Mouse (Mus musculus): Measurements from ENCODE around the gene Ptpn6. TPM values are rescaled to one million over a fixed set of nuclear protein-coding genes. Genes with fewer than 3 reads are reported as not detected.

The Ptpn6 gene
- polyA plus RNA-seq, 1 experiment from 2014 or later = 9.2 TPM

DNA sequence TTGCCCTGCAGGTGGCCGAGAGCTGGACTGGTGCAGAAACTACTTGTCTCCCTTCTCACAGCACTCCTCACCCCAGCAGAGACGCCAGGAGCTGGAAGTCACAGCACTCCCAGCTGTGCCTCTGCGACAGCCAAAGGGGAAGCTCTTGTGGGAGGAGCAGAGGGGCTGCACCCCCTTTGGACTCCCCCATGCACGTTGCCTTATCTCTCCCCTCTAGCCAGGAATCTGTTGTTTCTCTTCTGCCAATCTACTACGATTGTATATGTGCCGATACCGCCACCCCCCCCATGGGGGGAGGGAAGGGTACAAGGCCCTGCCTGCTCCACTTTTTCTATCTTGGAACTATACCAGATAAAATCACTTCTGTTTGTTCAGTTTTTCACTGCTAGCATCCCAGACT is 34.7 kb downstream of the Ptpn6 start:
- Histone ChIP-seq H3K4me3 (no peak overlapping the region), H3K27me3 (no peaks in the 10 kb centered on the region), H3K9me3 (no peaks in the 10 kb centered on the region), H3K27ac (no peak overlapping the region), H3K4me2 (no peak overlapping the region), H3K9ac (no peak overlapping the region), H3K36me3 (peaks cover 97% of the 10 kb centered on the region), H3K4me1 (peaks cover 7% of the 10 kb centered on the region; the same call in 1 of the 2 replicates)
- no peak for ATAC-seq (ENCODE audit: insufficient number of reproducible peaks, insufficient read depth, low FRiP score, low TSS enrichment, low read depth)
- 81% methylated on average over 7 of the region's 7 CpGs for WGBS

DNA sequence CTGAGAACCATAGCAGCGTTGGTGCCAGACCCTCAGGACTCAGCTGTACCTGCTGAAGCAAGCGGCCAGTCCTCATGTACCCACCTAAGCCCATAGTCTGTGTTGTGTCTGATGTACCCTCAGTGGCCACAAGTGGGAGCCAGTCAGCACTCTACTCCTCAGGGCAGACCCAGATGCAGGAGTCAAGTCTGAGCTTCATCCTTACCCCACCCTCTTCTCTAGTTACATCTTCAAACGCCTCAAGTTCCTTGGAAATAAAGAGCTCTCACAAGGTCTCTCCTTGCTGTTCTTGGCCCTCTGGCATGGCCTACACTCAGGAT is 35.8 kb downstream of the Ptpn6 start:
- Histone ChIP-seq H3K27me3 (no peaks in the 10 kb centered on the region), H3K4me1 (peaks cover 7% of the 10 kb centered on the region; the same call in 1 of the 2 replicates), H3K4me3 (no peak overlapping the region), H3K36me3 (peaks cover 90% of the 10 kb centered on the region), H3K9ac (no peak overlapping the region), H3K27ac (no peak overlapping the region), H3K9me3 (no peaks in the 10 kb centered on the region), H3K4me2 (no peak overlapping the region)
- peak; percentile 67 for ATAC-seq (ENCODE audit: insufficient number of reproducible peaks, insufficient read depth, low FRiP score, low TSS enrichment, low read depth)
- 50% methylated on average over 3 of the region's 3 CpGs for WGBS

DNA sequence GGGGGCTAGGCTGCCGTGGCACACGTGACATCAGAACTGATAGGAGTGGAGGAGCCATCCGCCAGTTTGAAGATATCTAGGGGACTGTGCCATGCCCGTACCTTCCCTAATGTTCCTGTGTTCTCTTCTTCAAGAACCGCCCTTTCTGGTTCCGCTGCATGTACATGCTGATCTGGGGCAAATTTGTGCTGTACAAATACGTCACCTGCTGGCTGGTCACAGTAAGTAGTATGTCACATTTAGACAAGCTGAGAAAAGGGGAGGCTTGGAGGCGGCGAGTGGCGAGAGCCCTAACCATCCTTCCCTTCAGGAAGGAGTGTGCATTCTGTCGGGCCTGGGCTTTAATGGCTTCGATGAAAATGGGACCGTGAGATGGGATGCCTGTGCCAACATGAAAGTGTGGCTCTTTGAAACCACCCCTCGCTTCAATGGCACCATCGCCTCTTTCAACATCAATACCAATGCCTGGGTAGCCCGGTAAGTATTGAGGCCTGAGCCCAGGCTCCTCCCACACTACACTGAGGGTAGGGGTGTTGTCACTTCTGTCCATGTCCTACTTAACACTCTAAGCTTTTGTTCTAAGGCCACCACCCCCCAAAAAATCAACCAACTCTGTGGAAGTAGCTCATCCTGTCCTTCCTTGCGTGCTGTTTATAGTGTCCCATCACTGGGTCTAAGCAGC is 36.3 kb downstream of the Ptpn6 start:
- Histone ChIP-seq H3K27me3 (no peaks in the 10 kb centered on the region), H3K4me2 (no peak overlapping the region), H3K36me3 (peaks cover 86% of the 10 kb centered on the region), H3K9me3 (no peaks in the 10 kb centered on the region), H3K4me1 (peaks cover 7% of the 10 kb centered on the region; the same call in 1 of the 2 replicates), H3K9ac (no peak overlapping the region), H3K4me3 (no peak overlapping the region), H3K27ac (no peak overlapping the region)
- 91% methylated on average over 17 of the region's 17 CpGs for WGBS
- no peak for ATAC-seq (ENCODE audit: insufficient number of reproducible peaks, insufficient read depth, low FRiP score, low TSS enrichment, low read depth)

DNA sequence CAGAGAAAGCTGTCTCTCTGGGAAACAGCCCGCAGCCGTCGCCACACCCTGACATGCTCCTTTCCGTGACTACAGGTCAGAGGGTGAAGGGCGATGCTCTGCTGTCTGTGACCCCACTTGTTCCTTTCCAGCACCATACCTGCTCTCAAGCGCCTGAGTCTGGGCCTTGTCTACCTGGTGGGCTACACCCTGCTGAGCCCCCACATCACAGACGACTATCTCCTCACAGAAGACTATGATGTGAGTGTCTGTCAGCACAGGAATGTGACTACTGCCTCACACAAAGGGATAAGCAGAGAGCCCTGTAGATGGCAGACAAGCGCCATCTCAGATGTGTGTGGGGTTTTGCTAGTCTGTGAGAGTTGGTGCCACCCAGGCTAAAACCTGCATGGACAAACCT is 37.2 kb downstream of the Ptpn6 start:
- Histone ChIP-seq H3K4me2 (no peak overlapping the region), H3K4me3 (no peak overlapping the region), H3K9me3 (no peaks in the 10 kb centered on the region), H3K4me1 (peaks cover 7% of the 10 kb centered on the region; the same call in 1 of the 2 replicates), H3K27ac (no peak overlapping the region), H3K27me3 (no peaks in the 10 kb centered on the region), H3K36me3 (peaks cover 77% of the 10 kb centered on the region), H3K9ac (no peak overlapping the region)
- WGBS = 78% methylated on average over 8 of the region's 8 CpGs
- ATAC-seq (ENCODE audit: insufficient number of reproducible peaks, insufficient read depth, low FRiP score, low TSS enrichment, low read depth) = no peak

DNA sequence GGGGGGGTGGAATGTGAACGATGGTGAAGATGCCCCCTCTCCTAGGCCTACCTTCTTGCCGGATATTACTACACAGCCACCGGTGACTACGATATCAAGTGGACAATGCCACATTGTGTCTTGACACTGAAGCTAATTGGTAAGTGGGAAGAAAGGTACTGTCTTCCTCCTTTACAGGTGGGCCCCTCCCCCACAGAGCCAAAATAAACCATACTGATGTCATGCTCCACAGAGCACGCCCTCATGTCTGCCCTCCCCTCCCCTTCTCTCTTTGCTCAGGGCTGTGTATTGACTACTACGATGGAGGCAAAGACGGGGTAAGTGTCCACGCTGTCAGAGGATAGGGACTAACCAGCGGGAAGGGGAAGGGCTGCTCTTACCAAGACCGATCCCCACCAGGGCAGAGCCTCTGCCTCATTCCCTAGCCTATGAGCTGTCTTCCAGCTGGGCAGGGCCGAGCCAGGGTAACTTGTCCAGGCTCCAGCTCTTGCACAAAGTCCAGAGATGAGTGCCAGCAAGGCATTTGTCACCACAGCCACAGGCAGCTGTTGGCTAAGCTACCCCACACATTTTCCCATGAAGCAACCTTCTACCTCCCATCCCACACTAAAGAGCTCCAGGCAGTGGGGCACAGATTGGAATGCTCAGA is 38.4 kb downstream of the Ptpn6 start:
- peaks cover 7% of the 10 kb centered on the region; the same call in 1 of the 2 replicates for H3K4me1 ChIP-seq
- H3K27ac ChIP-seq = no peak overlapping the region
- WGBS = 77% methylated on average over 11 of the region's 11 CpGs
- H3K9ac ChIP-seq = no peak overlapping the region
- H3K27me3 ChIP-seq = no peaks in the 10 kb centered on the region
- H3K4me3 ChIP-seq = no peak overlapping the region
- H3K9me3 ChIP-seq = no peaks in the 10 kb centered on the region
- no peak for ATAC-seq (ENCODE audit: insufficient number of reproducible peaks, insufficient read depth, low FRiP score, low TSS enrichment, low read depth)
- H3K36me3 ChIP-seq = peaks cover 66% of the 10 kb centered on the region
- no peak overlapping the region for H3K4me2 ChIP-seq

DNA sequence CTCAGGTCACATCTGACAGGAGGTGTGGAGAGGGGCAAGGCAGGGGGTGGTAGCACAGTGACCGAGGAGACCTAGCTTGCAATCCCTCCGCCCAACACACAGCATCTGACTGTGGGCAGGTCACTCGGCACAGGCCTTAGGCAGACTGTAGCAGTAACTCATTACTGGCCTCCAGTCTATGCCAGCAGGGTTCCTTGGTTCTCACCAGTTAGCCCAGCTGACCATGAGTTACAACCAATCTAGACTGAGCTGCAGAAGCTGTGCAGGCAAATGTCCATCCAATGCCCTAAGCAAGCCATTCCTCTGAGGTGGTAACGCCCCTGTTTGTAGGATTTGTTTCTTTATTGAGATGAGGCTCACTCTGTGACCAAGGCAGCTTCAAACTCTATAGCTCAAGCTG is 39.1 kb downstream of the Ptpn6 start:
- Histone ChIP-seq H3K9me3 (no peaks in the 10 kb centered on the region), H3K4me3 (no peak overlapping the region), H3K36me3 (peaks cover 59% of the 10 kb centered on the region), H3K4me1 (peaks cover 7% of the 10 kb centered on the region), H3K4me2 (no peak overlapping the region), H3K27me3 (no peaks in the 10 kb centered on the region), H3K27ac (no peak overlapping the region), H3K9ac (no peak overlapping the region)
- WGBS = 91% methylated on average over 4 of the region's 4 CpGs
- ATAC-seq (ENCODE audit: insufficient number of reproducible peaks, insufficient read depth, low FRiP score, low TSS enrichment, low read depth) = no peak

DNA sequence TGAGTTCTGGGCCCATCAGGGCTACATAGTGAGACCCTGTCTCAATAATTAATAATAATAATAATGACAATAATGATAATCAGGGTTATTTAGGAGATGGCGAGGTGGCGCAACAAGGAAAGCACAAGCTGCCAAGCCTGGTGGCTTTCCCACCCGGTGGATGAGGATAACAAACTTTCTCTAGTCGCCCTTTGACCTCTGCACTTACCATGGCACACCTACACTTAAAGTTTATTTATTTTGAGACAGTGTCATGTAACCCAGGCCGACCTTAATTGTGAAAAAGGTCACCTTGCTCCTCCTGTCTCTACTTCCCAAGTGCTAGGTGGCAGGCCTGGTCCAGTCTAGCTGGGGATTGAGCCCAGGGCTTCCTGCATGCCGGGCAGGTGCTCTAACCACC is 39.8 kb downstream of the Ptpn6 start:
- Histone ChIP-seq H3K4me2 (no peak overlapping the region), H3K4me1 (peaks cover 12% of the 10 kb centered on the region), H3K27ac (no peak overlapping the region), H3K9ac (no peak overlapping the region), H3K9me3 (no peaks in the 10 kb centered on the region), H3K36me3 (peaks cover 53% of the 10 kb centered on the region), H3K4me3 (no peak overlapping the region), H3K27me3 (no peaks in the 10 kb centered on the region)
- ATAC-seq (ENCODE audit: insufficient number of reproducible peaks, insufficient read depth, low FRiP score, low TSS enrichment, low read depth) = no peak
- WGBS = 84% methylated on average over 6 of the region's 6 CpGs

DNA sequence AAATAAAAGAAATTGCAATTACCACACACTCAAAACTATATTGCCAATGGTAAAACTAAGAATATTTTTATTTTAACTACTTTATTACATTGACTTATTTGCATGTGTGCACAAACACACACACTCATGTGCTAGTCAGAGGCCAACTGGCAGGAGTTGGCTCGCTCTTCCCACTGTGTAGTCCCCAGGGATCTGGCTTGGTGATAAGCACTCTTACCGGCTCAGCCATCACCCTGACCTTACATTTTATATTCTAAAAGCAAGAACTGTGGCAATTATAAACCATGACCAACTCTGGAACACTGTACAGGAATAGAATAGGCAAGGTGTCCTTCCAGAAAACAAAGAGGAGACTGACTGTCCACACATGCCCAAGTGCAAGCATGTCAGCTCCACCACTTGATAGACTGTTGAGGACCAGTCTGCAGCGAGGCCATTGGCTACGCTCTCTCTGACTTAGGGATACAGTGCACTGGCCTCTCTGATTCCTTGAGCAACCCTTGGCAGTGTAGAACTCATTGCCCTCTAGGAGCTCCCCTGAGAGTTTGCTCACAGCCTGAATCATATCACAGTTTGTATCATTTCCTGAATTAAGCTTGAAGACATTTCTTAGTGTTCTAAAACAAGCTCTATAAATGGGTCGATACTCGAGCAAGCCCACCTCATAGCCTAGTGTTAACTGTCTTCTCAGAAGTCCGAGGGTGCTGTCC is 41.9 kb downstream of the Ptpn6 start:
- Histone ChIP-seq H3K27me3 (no peaks in the 10 kb centered on the region), H3K36me3 (peaks cover 31% of the 10 kb centered on the region), H3K4me3 (no peak overlapping the region), H3K4me1 (peaks cover 4% of the 10 kb centered on the region; the same call in 1 of the 2 replicates), H3K27ac (no peak overlapping the region), H3K9me3 (no peaks in the 10 kb centered on the region), H3K4me2 (no peak overlapping the region), H3K9ac (no peak overlapping the region)
- no peak for ATAC-seq (ENCODE audit: insufficient number of reproducible peaks, insufficient read depth, low FRiP score, low TSS enrichment, low read depth)
- 89% methylated on average over 7 of the region's 7 CpGs for WGBS

DNA sequence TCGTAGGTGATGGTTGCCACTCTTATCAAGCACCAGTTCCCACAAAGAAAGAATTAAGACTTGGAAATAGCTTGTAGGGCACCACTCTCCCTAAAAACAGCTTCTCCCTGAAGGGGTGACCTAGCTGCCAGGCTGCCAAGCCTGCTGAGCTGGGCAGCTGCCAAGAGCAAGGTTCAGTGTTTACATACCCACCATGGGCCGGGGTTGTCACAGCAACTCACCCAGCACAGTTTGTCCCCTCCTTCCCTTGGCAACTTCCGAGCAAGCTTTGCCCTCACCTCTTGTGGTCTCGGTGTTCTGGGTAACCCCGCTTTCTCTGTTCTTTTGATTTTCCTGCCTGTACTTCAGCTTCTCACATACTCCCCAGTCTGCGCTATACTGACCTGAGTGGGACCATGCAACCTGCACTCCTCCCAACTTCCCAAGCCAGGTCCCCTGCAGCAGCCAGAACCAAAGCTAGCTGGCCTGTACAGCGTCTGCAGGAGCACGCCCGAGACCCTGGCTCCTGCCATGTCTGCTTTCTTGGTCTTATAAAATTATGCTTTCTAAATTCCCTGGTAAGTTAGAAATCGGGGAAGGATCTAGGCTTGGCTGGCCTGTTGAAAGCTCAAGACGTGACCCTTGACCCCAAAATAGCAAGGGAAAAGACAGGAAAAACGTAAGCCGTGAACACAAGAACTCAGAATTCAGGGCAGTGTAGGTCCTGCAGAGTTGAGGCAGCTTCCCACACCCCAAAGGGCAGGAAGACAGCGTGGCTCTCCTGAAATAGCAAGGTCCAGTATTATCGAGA is 44.2 kb downstream of the Ptpn6 start:
- 75% methylated on average over 15 of the region's 15 CpGs for WGBS
- Histone ChIP-seq H3K9ac (no peak overlapping the region), H3K4me1 (peaks cover 4% of the 10 kb centered on the region; the same call in 1 of the 2 replicates), H3K27ac (no peak overlapping the region), H3K27me3 (no peaks in the 10 kb centered on the region), H3K4me2 (no peak overlapping the region), H3K9me3 (no peaks in the 10 kb centered on the region), H3K36me3 (peaks cover 9% of the 10 kb centered on the region), H3K4me3 (no peak overlapping the region)
- no peak; the same call in 1 of the 2 replicates for ATAC-seq (ENCODE audit: insufficient number of reproducible peaks, insufficient read depth, low FRiP score, low TSS enrichment, low read depth)

DNA sequence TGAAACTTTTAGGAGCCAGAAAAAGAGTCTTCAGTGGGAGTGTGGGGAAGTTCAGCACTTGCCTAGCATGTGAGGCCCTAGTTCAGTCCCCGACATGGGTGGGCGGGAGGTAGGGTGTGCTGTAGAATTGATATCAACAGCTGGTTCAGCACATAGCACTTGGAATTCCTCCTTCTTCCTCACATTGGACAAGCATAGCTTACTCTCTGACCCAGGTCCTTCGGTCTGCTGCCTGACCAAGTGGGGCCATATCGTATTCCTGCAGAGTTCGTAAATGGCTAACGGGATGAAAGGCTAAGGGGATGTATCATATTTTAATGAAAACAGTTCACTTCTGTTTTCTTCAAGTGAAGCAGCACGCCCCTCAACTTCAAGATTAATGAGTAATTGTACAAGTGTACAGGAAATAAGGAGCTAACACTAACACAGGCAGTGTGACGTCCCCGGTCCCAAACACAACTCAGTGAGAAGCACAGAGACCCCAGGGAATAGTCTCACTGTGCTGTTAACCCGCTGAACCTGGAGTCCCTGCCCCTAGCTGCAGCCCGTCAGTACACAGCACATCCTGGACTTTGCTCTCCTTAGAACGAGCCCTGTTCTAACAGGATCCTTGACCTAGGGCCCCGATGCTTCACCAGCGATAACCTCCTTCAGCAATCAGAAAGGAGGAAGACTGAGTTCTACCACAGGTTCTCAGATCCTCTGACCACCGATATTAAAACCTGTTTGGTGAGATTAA is 45.1 kb downstream of the Ptpn6 start:
- Histone ChIP-seq H3K27me3 (no peaks in the 10 kb centered on the region), H3K4me3 (no peak overlapping the region), H3K9ac (no peak overlapping the region), H3K36me3 (no peaks in the 10 kb centered on the region), H3K9me3 (no peaks in the 10 kb centered on the region), H3K4me2 (no peak overlapping the region), H3K27ac (no peak overlapping the region), H3K4me1 (peaks cover 4% of the 10 kb centered on the region; the same call in 1 of the 2 replicates)
- ATAC-seq (ENCODE audit: insufficient number of reproducible peaks, insufficient read depth, low FRiP score, low TSS enrichment, low read depth) = no peak
- 60% methylated on average over 15 of the region's 15 CpGs for WGBS

DNA sequence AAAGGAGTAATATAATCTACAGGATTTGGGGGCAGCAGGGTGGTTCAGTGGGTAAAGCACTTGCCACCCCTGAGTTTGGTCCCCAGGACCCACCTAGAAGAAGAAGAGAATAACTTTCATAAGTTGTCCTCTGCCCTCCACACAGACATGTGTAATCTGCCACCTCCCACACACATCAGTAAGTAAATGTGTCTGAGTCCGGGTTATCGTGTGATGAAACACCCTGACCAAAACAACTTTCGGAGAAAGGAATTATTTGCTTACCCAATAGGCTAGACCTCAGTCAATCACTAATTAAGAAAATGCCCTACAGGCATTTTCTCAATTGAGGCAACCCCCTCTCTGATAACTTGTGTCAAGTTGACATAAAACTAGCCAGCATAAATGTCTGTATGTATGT is 48.0 kb downstream of the Ptpn6 start:
- Histone ChIP-seq H3K4me3 (no peak overlapping the region), H3K4me1 (peaks cover 4% of the 10 kb centered on the region; the same call in 1 of the 2 replicates), H3K27ac (no peak overlapping the region), H3K9me3 (no peaks in the 10 kb centered on the region), H3K4me2 (no peak overlapping the region), H3K27me3 (no peaks in the 10 kb centered on the region), H3K9ac (no peak overlapping the region), H3K36me3 (no peaks in the 10 kb centered on the region)
- 89% methylated on average over 3 of the region's 3 CpGs for WGBS
- no peak for ATAC-seq (ENCODE audit: insufficient number of reproducible peaks, insufficient read depth, low FRiP score, low TSS enrichment, low read depth)

All from embryonic facial prominence, embryonic 13.5 days (tissue).